Mouse (Mus musculus) bone marrow, adult 2 months (tissue): ENCODE measurements at regions not wholly inside any gene's neighbourhood (a gene's known extent, or its start where the extent isn't known, plus 50 kb on each side); places are given as distances from the start of the nearest gene placed in this dataset.

ENCODE experiments used
- CTCF ChIP-seq: fragments of 200-500 bp; IDR thresholded peaks from 2 replicates; pipeline ENCODE4 v1.5.1; 2011; ENCODE audit warnings: low read length, control low read depth; ENCODE audit not compliant: control insufficient read depth, insufficient read depth
- POLR2A ChIP-seq: fragments of 200-500 bp; IDR thresholded peaks from 2 replicates; pipeline ENCODE4 v1.6.1; 2011; ENCODE audit warnings: low read depth, mild to moderate bottlenecking, control low read depth, low read length, borderline replicate concordance; ENCODE audit not compliant: control insufficient read depth

DNA sequence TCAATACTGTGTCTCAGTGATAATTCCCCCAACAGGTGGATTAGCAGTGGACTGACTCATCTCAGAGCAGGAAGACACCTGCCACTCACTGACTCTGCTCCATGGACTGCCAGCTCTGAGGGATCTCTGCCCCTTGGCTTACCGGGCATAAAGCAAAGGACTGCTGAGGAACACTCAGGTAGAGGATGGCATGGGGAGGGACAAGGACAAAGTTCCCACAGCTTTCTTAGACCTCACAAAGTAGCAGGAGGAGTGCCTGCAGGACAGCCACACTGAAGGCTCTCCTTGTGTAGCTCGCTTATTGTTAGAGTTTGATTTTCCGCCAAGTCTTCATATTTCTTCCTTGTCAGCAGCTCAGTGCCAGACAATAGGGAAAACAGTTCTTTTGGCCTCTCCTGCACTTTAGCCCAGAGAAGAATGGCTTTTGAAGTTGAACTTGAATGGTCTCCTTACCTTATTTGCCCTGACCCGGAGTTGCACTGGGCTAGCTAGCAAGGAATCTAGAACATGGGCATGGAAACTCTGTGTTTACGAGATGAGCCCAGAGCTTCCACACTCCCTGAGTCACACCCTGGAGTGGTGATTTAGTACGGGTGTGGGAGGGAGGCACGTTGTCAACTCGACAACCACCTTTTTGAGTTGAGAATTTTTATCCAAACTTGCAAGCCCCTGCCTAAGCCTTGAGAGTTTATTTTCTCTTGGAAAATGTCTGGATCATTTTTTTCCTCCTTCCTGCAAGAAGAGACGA, 331.4 kb downstream of the Cog6 start:
- TF ChIP-seq CTCF (no peak), POLR2A (no peak)
